Mouse (Mus musculus) layer of hippocampus, postnatal 25 days (tissue): ENCODE measurements around the gene Foxp1. TPM values are rescaled to one million over a fixed set of nuclear protein-coding genes. Genes with fewer than 3 reads are reported as not detected.

ENCODE experiments used
- microRNA-seq, 2 experiments: library from miRNA; unstranded; fragments of <30 nt; microRNA quantifications; one replicate each; pipeline ENCODE4 v1.2.0; 2021
- total RNA-seq, 2 experiments: library from RNA; stranded (reverse); gene quantifications; 2 replicates each; pipeline ENCODE4 v1.2.3; 2021

Foxp1 gene
- total RNA-seq, 2 experiments from 2014 or later: 85.7 to 92.0 TPM

Small RNAs within 50 kb of the gene (microRNA-seq; reads per million reads assigned to microRNA genes)
- gene Gm22328 (0 reads per million in 2 experiments), gene Gm49348 (0 reads per million in 2 experiments)

Other genes starting within 250 kb of the Foxp1 start
- gene Eif4e3, start 144.1 kb upstream of the Foxp1 start, total RNA-seq: 10 to 100 TPM; 21.0 to 21.5 TPM
- 1 to 10 TPM; 6.5 to 7.8 TPM for gene Gm20696, start 144.1 kb upstream of the Foxp1 start, total RNA-seq
- gene Gpr27, start 170.0 kb upstream of the Foxp1 start, total RNA-seq: 10 to 100 TPM; 56.9 to 58.8 TPM
- gene Prok2, start 203.7 kb upstream of the Foxp1 start, total RNA-seq: under 1 TPM; 0.49 to 0.82 TPM